Mouse (Mus musculus) ES-E14 (cell line): ENCODE results near the gene Dst.

Experiments
- CHD2 ChIP-seq: IDR thresholded peaks from 2 replicates; pipeline ENCODE4 v1.6.1; 2014; ENCODE audit warnings: mild to moderate bottlenecking, low read depth, low read length, inconsistent platforms
- HCFC1 ChIP-seq: IDR thresholded peaks from 2 replicates; pipeline ENCODE4 v1.6.1; 2012; ENCODE audit warnings: low read length, inconsistent platforms, borderline replicate concordance; ENCODE audit not compliant: insufficient read depth
- MAFK ChIP-seq: IDR thresholded peaks from 2 replicates; pipeline ENCODE4 v1.6.1; 2014; ENCODE audit warnings: mild to moderate bottlenecking, low read depth, low read length, inconsistent platforms; ENCODE audit not compliant: insufficient read depth
- ZC3H11A ChIP-seq: IDR thresholded peaks from 2 replicates; pipeline ENCODE4 v1.6.1; 2012; ENCODE audit warnings: low read depth, mild to moderate bottlenecking, inconsistent platforms, low read length, borderline replicate concordance
- ZNF384 ChIP-seq: IDR thresholded peaks from 2 replicates; pipeline ENCODE4 v1.6.1; 2012; ENCODE audit warnings: low read depth, low read length, inconsistent platforms

GRCm38 (mm10) chr1:34331767-34332166 is 423.7 kb downstream of the Dst start:
- TF ChIP-seq HCFC1, result no peak
- TF ChIP-seq ZNF384, result no peak
- TF ChIP-seq MAFK, result no peak
- TF ChIP-seq CHD2, result no peak
- TF ChIP-seq ZC3H11A, result no peak
